Mouse (Mus musculus) monocyte, adult 5-6 weeks (primary cell): ENCODE results near the gene Samd13. TPM values are rescaled to one million over a fixed set of nuclear protein-coding genes. Genes with fewer than 3 reads are reported as not detected.

Experiments used
- ATAC-seq: fragments of 153-309, 156-312 bp; replicated peaks from 2 replicates; pipeline ENCODE4 v1.8.0; 2017; ENCODE audit warnings: mild to moderate bottlenecking; ENCODE audit not compliant: low TSS enrichment, insufficient number of reproducible peaks, severe bottlenecking, poor library complexity, low FRiP score
- total RNA-seq: library from RNA; stranded (forward); fragments of 200-1000, 200-491, 200-594 nt; gene quantifications from 3 replicates; pipeline ENCODE4 v1.2.3, GENCODE M21; 2017

Samd13 gene
- 0.86 to 3.6 TPM (median 2.4 TPM) in 3 replicates for total RNA-seq

DNA sequence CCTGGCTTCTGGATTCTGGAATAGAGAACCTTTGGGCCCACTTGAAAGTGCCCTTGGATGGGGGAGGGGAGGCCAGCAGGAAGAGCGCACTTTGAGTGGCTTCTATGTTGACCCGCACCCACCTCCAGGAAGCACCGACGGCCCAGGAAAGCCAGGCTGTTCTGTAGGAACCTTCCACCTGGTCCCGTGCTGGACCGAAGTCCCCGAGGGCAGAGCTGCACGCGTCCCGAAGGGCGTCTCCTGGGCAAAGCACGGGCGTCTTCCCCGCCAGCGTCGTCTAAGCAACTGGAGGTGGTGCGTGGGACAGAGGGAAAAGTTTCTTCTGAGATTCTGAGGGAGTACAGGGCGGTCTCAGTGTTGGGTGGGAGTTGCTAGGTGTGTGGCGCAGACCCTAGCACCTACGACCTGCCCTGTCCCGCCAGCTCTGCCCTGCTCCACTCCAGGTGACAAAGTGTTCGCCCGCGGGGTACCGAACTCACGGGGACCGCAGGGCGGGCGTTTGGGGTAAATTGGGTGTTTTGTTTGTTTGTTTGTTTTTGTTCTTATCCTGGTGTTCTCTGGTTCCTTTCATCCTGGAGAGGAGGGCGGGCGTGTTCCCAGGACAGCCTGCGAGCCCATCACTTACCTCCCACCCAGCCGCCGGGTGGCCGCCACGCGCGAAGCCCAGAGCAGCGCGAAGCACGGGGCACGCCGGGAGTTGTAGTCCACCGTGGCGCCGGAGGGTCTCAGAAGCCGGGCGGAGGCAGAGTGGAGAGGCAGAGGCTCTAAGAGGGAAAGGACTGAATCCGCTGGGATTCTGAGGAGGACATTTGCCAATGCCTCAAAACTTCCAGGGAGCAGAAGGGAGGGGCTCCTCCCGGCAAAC, at the start of gene Samd13:
Gene Samd13 (minus strand): TSS at position 782 of the 865 bp plus-strand sequence.
- ATAC-seq, result no peak

DNA sequence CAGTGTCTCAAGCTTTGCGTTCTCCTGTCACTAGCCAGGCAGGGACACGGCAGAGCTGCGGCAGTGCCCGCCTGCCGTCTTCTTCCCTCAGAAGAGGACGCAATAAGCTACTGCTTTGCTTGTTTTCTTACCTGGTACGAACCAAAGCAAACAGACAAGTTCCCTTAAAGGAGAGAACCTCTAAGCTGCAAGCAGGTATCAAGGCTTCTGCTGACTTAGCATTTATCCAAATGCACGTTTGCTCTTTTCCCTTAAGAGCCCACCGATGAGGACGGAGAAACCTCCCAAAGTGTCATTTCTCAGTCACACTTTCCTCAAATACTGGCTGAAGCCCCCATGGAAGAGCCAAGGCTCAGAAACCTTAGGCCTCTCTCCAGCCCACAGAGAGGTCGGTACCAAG, 46.1 kb upstream of the Samd13 start:
- no peak for ATAC-seq

DNA sequence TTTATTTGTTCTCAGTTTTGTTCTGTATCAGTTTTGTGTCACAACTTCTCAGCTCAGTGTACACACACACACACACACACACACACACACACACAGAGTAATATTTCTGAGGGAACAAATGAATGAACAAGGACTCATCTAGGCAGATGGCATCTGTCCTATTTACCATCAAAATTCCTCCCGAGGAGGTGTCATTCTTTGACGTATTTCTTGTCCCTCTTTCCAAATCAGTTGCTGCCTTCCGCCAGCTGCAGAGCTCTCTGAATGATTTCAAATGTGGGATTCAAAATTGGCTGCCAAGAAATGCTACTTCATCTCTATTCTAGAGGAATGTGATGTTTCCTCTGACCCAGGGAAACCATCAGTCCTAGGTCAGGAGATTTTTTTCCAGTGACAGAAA, 37.6 kb upstream of the Samd13 start:
- no peak for ATAC-seq

DNA sequence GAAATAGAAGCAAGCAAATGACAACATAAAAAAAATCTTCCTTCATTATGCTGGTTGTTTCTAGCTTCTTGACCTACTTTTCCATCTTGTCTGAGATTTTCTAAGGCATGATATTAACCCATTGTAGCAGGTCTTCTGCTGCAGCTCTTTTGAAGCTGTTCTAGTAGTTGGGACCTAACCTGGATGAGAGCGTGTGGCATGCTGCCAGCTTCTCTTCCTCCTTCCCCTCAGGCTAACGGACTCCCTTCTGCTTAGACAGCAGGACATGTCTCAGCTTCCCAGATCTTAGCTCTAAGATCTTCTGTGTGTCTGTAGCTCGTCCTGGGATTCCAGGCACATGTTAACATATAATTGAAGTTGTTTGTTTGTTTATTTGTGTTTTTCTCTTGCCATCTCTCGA, 34.3 kb upstream of the Samd13 start:
- ATAC-seq, result no peak

DNA sequence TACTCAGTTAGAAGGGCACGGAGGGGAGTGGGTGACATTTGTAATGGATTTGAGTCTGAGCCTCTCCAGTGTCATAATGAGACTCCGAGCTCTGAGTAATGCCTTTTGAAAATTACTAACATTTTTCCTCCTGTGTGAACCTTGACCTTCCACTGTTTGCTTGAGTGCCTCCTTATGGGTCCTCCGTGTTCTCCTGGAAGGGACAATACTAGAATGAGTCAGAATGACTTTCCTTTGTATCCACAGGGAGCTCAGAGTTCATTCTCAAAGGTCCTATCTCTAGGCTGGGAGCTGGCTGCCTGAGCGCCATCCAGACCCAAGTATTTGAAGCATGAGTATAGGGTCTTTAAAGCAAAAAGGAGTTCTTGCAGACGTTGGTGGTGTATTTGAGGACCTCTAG, 32.9 kb upstream of the Samd13 start:
- ATAC-seq, result no peak

DNA sequence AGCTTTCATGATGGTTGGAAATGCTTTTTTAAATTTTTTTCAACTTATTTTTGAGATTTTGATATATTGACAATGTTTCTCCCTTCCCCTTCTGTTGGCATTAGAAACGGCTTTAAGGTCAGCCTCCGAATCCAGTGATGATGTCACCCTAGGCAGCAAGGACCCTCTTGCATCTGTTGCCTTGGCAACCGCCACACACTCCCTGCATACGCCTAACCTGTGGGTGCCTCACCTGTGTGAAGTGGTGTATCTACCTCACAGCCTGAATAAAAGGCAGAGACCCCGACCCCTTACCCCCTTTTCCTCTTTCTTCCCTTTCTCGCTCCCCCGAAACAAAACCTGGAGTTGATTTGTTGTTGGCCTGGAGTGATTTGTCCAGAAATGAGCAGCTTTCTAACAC, 26.9 kb upstream of the Samd13 start:
- no peak for ATAC-seq

DNA sequence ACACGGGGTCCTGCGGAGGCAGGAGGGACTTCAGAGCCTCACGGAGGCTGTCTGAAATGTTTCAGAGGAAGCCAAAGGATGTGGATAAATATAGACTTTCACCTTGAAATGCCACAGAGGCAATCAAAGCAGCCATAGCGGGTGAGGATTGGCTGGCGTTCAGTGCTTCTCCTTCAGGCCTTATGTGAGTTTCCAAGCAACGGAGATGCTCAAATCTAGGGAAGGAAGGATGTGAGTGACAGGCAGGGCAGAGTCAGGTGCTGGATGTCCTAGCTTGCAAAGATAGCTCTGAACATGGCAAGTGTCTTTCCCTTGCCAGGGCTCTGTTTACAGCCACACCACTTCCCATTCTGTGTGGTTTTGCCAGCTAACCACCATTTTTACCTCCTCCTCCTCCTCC, 26.2 kb upstream of the Samd13 start:
- no peak for ATAC-seq

DNA sequence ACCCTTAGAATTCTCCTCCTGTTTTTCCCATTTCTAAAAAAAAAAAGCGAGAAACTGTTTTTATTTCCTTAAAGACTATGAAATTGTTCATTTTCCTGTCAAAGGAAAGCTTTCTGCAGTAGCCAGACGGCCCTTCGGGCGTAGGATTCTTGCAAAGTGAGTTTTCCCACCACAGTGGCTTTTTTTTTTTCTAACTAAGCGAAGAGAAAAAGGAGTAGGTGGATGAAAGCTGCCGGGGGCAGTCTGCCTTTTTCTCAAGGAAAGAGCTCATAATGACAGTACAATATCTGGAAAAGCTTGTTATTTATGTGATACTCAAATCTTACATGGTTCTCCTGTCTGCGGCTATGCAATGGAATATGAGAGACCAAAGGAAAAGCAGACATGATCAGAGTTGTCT, 25.7 kb upstream of the Samd13 start:
- ATAC-seq, result no peak

DNA sequence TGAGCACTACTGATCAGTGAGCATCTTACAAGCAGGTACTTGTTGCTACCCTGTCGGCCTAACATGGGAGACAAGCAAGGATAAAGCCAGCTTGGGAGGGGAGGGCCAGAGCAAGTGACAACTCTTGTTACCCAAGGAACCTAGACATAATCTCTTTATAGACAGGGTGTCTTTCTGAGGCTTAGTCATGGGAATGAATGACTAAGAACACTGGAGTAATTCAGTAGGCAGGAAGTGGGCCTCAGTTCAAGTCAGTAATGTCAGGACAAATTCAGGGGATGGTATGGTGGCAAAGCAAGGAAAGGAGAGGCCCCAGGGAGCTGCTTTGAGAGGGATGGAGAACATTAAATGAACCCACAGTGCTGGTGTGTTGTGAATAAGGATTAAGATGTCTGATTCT, 23.7 kb upstream of the Samd13 start:
- ATAC-seq, result no peak

DNA sequence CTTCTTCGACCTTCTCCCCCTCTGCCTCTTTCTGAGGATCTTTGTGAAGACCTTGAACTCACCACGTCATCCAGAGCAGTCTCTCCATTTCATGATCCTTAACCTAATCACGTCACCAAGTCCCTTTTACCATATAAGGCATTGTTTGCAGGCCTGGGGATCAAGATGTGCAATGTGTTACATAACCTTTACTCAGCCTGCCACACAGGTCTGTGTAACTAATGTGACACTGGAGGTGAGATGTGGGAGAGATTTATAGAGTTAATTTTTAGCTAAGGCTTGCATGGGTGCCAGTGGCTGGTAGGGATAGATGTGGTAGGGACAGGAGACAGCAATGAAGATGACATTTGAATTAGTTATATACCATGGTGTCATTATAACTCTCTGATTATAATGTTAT, 23.0 kb upstream of the Samd13 start:
- no peak for ATAC-seq

DNA sequence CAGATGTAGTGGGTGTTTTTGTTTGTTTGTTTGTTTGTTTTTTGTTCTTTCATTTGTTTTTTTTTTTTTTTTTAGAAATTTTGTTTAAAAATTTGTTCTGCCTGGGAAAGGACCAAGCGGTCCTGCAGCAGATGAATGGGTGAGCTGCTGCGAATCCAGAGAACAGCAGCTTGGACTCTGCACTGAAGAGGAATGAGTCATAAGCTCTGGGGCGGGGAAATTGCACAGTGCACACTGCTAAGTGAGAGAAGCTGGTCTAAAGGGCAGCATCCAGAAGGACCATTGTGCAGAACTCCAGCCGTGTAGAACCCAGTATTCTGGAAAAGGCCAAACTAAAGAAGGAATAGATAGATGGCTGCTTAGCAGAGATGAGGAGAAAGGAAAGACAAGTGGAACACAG, 18.7 kb upstream of the Samd13 start:
- ATAC-seq, result no peak

DNA sequence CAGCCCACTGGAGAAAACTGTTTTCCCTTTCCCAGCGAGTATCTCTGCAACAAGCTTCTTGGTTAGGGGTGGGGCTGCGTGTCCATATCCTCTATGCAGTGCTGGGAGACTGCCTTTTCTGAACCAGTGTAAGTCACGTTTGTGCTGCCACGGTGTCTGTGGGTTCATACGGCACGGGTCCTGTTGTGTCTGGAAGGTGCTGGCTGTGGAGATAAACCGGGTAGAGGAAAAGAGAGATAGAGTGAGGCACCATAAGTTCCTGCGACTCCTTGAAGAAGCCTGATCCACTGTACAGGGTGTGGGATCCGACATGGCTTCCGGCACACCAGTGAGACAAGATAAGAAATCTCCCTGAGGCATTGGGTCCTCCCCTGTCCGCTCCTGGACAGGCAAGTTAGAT, 14.7 kb upstream of the Samd13 start:
- ATAC-seq, result no peak

DNA sequence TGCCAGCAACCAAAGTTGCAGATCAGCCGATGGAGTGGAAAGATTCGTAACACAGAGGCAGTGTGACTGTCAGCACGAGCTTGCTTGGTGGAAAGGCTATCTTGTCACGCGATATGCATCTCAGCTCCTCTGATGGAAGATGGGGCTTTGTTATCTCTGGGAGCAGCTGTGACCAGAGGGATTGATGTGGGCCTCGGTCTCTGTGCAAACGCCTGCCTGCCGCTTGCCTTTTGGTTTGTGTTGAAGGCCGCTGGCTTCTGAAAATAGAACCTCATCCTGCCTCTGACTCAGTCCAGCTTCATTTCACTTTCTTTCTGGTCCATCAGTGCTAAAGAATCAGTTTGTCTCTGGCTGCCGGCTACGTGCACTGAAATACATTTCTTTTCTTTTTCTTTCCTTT, 13.6 kb upstream of the Samd13 start:
- no peak for ATAC-seq

DNA sequence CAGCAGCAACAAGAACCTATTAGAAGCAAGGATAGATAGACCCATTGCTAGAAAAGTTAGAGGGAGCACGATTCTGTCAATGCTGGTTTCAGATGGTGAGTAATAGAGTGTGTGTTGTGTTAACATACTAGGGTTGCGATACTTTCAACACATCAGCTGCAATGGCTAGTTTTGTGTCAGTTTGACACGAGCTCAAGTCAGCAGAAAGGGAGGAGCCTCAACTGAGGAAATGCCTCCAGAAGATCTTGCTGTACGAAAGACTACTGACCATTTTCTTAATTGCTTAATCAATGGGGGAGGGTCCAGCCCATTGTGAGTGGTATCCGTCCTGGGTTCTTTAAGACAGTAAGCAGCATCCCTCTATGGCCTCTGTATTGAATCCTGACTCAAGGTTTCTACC, 7.2 kb upstream of the Samd13 start:
- ATAC-seq, result no peak

DNA sequence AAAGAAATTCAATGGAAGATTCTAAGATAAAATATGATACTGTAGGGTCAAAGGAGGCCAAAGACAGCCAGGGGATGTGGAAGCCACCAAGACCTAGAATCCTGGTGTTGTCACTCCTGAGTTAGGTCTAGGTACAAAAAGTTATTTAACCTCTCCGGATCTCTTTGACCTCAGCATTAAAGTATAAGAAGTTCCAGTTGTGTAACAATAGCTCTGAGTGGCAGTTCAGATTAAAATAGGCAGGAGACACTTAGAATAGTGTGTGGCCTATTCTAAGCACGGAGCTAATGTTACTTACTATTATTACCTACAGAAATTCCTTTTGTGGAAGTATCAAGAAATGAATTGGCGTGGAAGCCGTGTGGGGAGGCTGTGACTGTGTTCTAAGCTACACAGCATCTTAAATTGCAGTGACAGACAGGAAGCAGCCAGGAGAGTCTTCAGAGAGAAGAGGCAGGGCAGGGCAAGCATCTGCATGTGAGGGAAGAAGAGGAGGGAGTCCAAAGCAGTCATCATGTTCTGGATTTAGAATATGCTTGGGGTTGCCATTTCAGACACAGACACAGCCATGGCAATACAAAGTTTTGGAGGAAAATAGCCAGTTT, 1.8 kb upstream of the Samd13 start:
- ATAC-seq, result no peak

DNA sequence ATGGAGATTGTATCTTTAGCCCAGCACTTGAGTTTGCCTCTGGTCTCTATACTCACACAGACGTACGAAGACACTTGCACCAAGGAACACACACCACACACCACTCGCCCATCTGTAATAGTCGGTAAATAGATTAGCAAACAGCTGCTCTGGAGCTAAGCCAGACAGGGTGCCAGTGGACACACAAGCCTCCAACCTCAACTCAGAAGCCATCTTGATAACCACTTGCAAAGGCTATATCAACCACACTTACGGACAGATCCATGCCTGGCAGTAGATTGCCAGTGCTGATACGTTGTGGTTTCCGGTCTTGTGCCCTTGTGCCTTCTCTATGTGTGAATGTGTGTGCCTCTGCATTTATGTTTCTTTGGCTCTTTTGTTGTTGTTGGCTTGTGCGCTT, 1.0 kb upstream of the Samd13 start:
- ATAC-seq, result peak; percentile 86

DNA sequence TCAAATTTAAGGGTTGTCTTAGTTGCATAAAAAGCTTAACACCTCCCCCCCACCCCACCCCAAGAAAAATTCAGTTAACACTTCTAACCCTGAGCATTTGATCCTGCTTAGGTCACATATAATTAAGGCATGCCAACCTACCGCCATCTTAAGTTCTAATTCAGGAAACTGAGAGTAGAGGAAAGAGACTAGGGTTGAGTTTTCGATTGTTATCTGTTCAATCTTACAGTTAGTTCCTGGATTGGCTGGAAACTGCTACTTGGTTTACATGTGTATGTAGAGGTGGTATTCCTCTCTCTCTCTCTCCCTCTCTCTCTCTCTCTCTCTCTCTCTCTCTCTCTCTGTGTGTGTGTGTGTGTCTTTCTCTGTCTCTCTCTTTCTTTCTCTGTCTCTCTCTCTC, 2.3 kb downstream of the Samd13 start:
- ATAC-seq, result no peak

DNA sequence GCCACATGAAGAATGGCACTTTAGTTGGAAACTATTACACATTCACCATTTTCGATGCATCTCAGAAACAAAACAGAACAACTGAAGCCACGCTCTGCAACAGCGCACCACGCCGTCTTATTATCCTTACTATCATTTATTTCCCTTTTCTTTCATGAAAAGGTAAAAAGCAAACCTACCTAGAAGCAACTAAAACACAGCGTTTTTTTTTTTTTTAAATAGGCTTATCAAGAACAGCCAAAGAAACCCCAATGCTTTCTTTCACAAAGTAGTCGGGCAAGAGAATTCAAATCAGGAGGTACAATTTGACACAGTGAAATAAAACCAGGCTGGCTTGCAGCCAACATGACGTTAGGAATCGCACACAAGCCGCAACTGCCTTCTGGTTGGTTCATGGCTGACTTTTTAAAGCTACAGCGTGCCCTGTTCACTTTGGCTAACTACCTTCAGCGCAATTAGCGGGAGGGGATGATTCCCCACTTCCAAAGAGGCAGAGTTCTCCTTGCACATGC, 3.2 kb downstream of the Samd13 start:
- 0 out of 2 replicates have a peak, but pooled peaks have one; percentile 12 for ATAC-seq

DNA sequence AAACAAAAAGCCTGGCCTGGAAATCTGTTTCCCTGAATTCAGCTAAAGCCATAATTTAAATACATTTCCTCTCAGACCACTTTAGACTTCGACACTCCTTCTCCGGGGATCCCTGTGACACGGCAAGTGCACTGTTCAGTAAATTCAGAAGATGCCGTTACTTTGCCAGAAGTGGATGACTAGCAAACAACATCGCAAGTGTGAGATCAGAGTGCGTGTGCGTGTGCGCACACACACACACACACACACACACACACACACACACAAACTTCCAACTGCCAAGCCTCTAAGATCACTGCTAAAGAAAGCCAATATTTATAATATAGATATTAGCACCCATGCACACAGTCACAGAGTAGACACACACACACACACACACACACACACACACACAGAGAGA, 3.7 kb downstream of the Samd13 start:
- no peak for ATAC-seq

DNA sequence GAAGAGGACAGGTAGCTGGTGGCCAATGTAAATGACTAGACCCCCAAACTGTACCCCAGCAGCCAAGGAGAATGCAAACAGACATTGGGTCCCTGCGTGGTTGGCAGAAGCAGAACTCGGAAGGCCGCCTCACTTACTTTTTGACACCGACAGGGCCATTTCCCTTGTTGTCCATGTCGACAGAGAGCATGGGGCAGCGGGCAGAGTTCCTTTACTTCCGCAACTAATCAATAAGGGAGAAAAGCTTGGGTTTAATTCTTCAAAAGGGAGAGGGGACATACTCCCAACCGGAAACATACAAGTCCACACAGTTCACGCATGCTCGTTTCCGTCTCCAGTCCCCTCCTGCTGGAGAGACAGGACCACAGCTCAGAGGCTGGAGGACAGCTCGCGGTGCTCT, 4.8 kb downstream of the Samd13 start:
- no peak for ATAC-seq
